Mouse (Mus musculus) cortical plate, adult 2 months (tissue): Measurements from ENCODE around the gene Upk3b.

Experiments used
- CTCF ChIP-seq: fragments of 200-500 bp; IDR thresholded peaks from 2 replicates; pipeline ENCODE4 v1.5.1; 2011; ENCODE audit warnings: mild to moderate bottlenecking, control low read depth, low read length; ENCODE audit not compliant: insufficient read depth; ENCODE audit errors: extremely low read depth
- POLR2A ChIP-seq: fragments of 200-500 bp; IDR thresholded peaks from 2 replicates; pipeline ENCODE4 v1.6.1; 2011; ENCODE audit warnings: mild to moderate bottlenecking, low read length, control low read depth; ENCODE audit not compliant: insufficient read depth; ENCODE audit errors: extremely low read depth

GRCm38 (mm10) chr5:136091927-136092326, 53.6 kb downstream of the Upk3b start:
- no peak for TF ChIP-seq POLR2A
- no peak for TF ChIP-seq CTCF
